Mouse (Mus musculus): ENCODE measurements at regions not wholly inside any gene's neighbourhood (a gene's known extent, or its start where the extent isn't known, plus 50 kb on each side); places are given as distances from the start of the nearest gene placed in this dataset.
"Not testable (repeated sequence)": the region's sequence is repeated elsewhere in the genome, so short reads cannot be mapped to it uniquely, and the experiment has no call there.

GRCm38 (mm10) chr14:120804183-120804848 lies 106.7 kb upstream of the Ipo5 start:
- in situ Hi-C loops (cut with MboI; ENCODE audit: low pct_unique_long_range_greater_than_20kb in 1 of 2, low sequenced_read_pairs in 2 of 2, unreplicated experiment in 1 of 2), result no loop called here

GRCm38 (mm10) chr14:120805137-120805536 lies 105.9 kb upstream of the Ipo5 start:
- in situ Hi-C loops (cut with MboI; ENCODE audit: low pct_unique_long_range_greater_than_20kb in 1 of 2, low sequenced_read_pairs in 2 of 2, unreplicated experiment in 1 of 2), result no loop called here

- in situ Hi-C loops (cut with MboI; ENCODE audit: low pct_unique_long_range_greater_than_20kb in 1 of 2, low sequenced_read_pairs in 2 of 2, unreplicated experiment in 1 of 2), result not testable (repeated sequence)
These were observed 105.0 kb upstream of the Ipo5 start for GRCm38 (mm10) chr14:120805816-120806552.

GRCm38 (mm10) chr14:120806553-120806893 lies 104.5 kb upstream of the Ipo5 start:
- in situ Hi-C loops (cut with MboI; ENCODE audit: low pct_unique_long_range_greater_than_20kb in 1 of 2, low sequenced_read_pairs in 2 of 2, unreplicated experiment in 1 of 2), result no loop called here

- in situ Hi-C loops (cut with MboI; ENCODE audit: low pct_unique_long_range_greater_than_20kb in 1 of 2, low sequenced_read_pairs in 2 of 2, unreplicated experiment in 1 of 2), result no loop called here
These were observed 101.7 kb upstream of the Ipo5 start for GRCm38 (mm10) chr14:120809321-120809720.

GRCm38 (mm10) chr14:120813938-120814337 lies 97.1 kb upstream of the Ipo5 start:
- in situ Hi-C loops (cut with MboI; ENCODE audit: low pct_unique_long_range_greater_than_20kb in 1 of 2, low sequenced_read_pairs in 2 of 2, unreplicated experiment in 1 of 2), result no loop called here

GRCm38 (mm10) chr14:120815126-120815525 lies 95.9 kb upstream of the Ipo5 start:
- in situ Hi-C loops (cut with MboI; ENCODE audit: low pct_unique_long_range_greater_than_20kb in 1 of 2, low sequenced_read_pairs in 2 of 2, unreplicated experiment in 1 of 2), result not testable (repeated sequence)

GRCm38 (mm10) chr14:120816529-120816928 lies 94.5 kb upstream of the Ipo5 start:
- in situ Hi-C loops (cut with MboI; ENCODE audit: low pct_unique_long_range_greater_than_20kb in 1 of 2, low sequenced_read_pairs in 2 of 2, unreplicated experiment in 1 of 2), result no loop called here

- in situ Hi-C loops (cut with MboI; ENCODE audit: low pct_unique_long_range_greater_than_20kb in 1 of 2, low sequenced_read_pairs in 2 of 2, unreplicated experiment in 1 of 2), result loop anchor here in 1 of 2 experiments (5.0 to 25.0 kb wide), 3 partner anchors 146 to 611 kb away; no protein-coding TSS in a partner anchor
These were observed 84.8 kb upstream of the Ipo5 start for GRCm38 (mm10) chr14:120826187-120826586.

GRCm38 (mm10) chr14:120830389-120830835 lies 80.6 kb upstream of the Ipo5 start:
- in situ Hi-C loops (cut with MboI; ENCODE audit: low pct_unique_long_range_greater_than_20kb in 1 of 2, low sequenced_read_pairs in 2 of 2, unreplicated experiment in 1 of 2), result loop anchor here in 1 of 2 experiments (25.0 kb wide), 2 partner anchors 382 to 607 kb away; no protein-coding TSS in a partner anchor

GRCm38 (mm10) chr14:120831397-120831796 lies 79.6 kb upstream of the Ipo5 start:
- in situ Hi-C loops (cut with MboI; ENCODE audit: low pct_unique_long_range_greater_than_20kb in 1 of 2, low sequenced_read_pairs in 2 of 2, unreplicated experiment in 1 of 2), result loop anchor here in 1 of 2 experiments (25.0 kb wide), 2 partner anchors 381 to 606 kb away; no protein-coding TSS in a partner anchor

GRCm38 (mm10) chr14:120831847-120832613 lies 79.0 kb upstream of the Ipo5 start:
- in situ Hi-C loops (cut with MboI; ENCODE audit: low pct_unique_long_range_greater_than_20kb in 1 of 2, low sequenced_read_pairs in 2 of 2, unreplicated experiment in 1 of 2), result loop anchor here in 1 of 2 experiments (25.0 kb wide), 2 partner anchors 380 to 605 kb away; no protein-coding TSS in a partner anchor

GRCm38 (mm10) chr14:120834821-120835220 lies 76.2 kb upstream of the Ipo5 start:
- in situ Hi-C loops (cut with MboI; ENCODE audit: low pct_unique_long_range_greater_than_20kb in 1 of 2, low sequenced_read_pairs in 2 of 2, unreplicated experiment in 1 of 2), result loop anchor here in 1 of 2 experiments (25.0 kb wide), 2 partner anchors 377 to 602 kb away; no protein-coding TSS in a partner anchor

GRCm38 (mm10) chr14:120835758-120836157 lies 75.3 kb upstream of the Ipo5 start:
- in situ Hi-C loops (cut with MboI; ENCODE audit: low pct_unique_long_range_greater_than_20kb in 1 of 2, low sequenced_read_pairs in 2 of 2, unreplicated experiment in 1 of 2), result loop anchor here in 1 of 2 experiments (25.0 kb wide), 2 partner anchors 377 to 602 kb away; no protein-coding TSS in a partner anchor

- in situ Hi-C loops (cut with MboI; ENCODE audit: low pct_unique_long_range_greater_than_20kb in 1 of 2, low sequenced_read_pairs in 2 of 2, unreplicated experiment in 1 of 2), result loop anchor here in 1 of 2 experiments (25.0 kb wide), 2 partner anchors 376 to 601 kb away; no protein-coding TSS in a partner anchor
These were observed 74.3 kb upstream of the Ipo5 start for GRCm38 (mm10) chr14:120836535-120837316.

- in situ Hi-C loops (cut with MboI; ENCODE audit: low pct_unique_long_range_greater_than_20kb in 1 of 2, low sequenced_read_pairs in 2 of 2, unreplicated experiment in 1 of 2), result loop anchor here in 1 of 2 experiments (25.0 kb wide), 2 partner anchors 371 to 596 kb away; no protein-coding TSS in a partner anchor
These were observed 70.1 kb upstream of the Ipo5 start for GRCm38 (mm10) chr14:120840900-120841299.

- in situ Hi-C loops (cut with MboI; ENCODE audit: low pct_unique_long_range_greater_than_20kb in 1 of 2, low sequenced_read_pairs in 2 of 2, unreplicated experiment in 1 of 2), result loop anchor here in 1 of 2 experiments (25.0 kb wide), 2 partner anchors 371 to 596 kb away; no protein-coding TSS in a partner anchor
These were observed 69.7 kb upstream of the Ipo5 start for GRCm38 (mm10) chr14:120841311-120841710.

GRCm38 (mm10) chr14:120845172-120845571 lies 65.9 kb upstream of the Ipo5 start:
- in situ Hi-C loops (cut with MboI; ENCODE audit: low pct_unique_long_range_greater_than_20kb in 1 of 2, low sequenced_read_pairs in 2 of 2, unreplicated experiment in 1 of 2), result loop anchor here in 1 of 2 experiments (25.0 kb wide), 2 partner anchors 367 to 592 kb away; no protein-coding TSS in a partner anchor

All from mouse embryonic stem cell (cell line).